Mouse (Mus musculus): ENCODE results near the gene Oat. TPM values are rescaled to one million over a fixed set of nuclear protein-coding genes. Genes with fewer than 3 reads are reported as not detected.

The Oat gene
- polyA plus RNA-seq, 1 experiment from 2014 or later, result 126 TPM

DNA sequence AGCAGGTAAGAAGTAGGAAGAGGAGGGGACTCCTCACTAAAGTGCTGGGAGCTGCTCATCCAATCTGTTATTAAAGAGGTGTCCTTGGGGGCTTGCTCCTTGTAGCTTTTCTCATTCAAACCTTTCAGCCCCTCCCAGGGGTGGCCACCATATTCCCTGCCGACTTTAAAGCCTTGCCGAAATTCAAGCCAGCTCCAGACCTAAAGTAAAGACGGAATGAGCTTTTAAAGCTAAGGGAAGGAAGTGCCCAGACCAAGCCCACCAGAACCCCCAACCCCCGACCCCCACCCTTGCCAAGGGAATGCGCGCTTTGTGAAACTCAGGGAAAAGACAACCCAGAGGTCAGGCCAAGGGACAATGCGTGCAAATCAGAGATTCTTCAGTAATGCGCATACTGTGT lies 24.7 kb upstream of the Oat start:
- peaks cover 42% of the 10 kb centered on the region for H3K4me1 ChIP-seq
- no peak for DNase-seq (ENCODE audit: low spot score)
- no peak overlapping the region for H3K4me3 ChIP-seq
- no peaks in the 10 kb centered on the region for H3K36me3 ChIP-seq
- WGBS, result 6% methylated on average over 8 of the region's 8 CpGs
- peaks cover 98% of the 10 kb centered on the region for H3K27me3 ChIP-seq (ENCODE audit: low read depth, poor library complexity, severe bottlenecking)
- no peaks in the 10 kb centered on the region for H3K9me3 ChIP-seq (replicated peaks)
- no peak overlapping the region for H3K27ac ChIP-seq

DNA sequence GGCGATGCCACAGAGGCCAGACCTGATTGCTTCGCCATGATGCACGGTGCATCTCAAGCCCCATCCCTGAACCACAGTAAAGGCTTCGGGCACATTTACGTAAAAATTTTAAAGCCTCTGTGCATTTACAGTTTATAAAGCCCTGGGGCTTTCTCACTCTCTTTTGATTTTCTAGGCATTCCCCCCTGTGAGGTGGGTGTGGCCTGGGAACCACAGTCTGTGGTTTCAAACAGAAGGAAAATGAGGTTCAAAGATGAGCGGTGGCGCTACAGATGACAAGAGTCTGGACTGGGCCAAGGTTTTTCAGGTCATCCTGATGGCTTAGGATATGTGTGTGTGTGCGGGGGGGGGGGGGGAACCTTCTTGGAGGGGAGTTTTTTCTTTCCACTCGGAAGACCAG lies 23.8 kb upstream of the Oat start:
- WGBS, result 3% methylated on average over 9 of the region's 9 CpGs
- no peaks in the 10 kb centered on the region for H3K36me3 ChIP-seq
- peaks cover 99% of the 10 kb centered on the region for H3K27me3 ChIP-seq (ENCODE audit: low read depth, poor library complexity, severe bottlenecking)
- peaks cover 42% of the 10 kb centered on the region for H3K4me1 ChIP-seq
- H3K4me3 ChIP-seq, result peak overlapping the region; percentile 55
- no peak overlapping the region for H3K27ac ChIP-seq
- H3K9me3 ChIP-seq (replicated peaks), result no peaks in the 10 kb centered on the region
- no peak for DNase-seq (ENCODE audit: low spot score)

DNA sequence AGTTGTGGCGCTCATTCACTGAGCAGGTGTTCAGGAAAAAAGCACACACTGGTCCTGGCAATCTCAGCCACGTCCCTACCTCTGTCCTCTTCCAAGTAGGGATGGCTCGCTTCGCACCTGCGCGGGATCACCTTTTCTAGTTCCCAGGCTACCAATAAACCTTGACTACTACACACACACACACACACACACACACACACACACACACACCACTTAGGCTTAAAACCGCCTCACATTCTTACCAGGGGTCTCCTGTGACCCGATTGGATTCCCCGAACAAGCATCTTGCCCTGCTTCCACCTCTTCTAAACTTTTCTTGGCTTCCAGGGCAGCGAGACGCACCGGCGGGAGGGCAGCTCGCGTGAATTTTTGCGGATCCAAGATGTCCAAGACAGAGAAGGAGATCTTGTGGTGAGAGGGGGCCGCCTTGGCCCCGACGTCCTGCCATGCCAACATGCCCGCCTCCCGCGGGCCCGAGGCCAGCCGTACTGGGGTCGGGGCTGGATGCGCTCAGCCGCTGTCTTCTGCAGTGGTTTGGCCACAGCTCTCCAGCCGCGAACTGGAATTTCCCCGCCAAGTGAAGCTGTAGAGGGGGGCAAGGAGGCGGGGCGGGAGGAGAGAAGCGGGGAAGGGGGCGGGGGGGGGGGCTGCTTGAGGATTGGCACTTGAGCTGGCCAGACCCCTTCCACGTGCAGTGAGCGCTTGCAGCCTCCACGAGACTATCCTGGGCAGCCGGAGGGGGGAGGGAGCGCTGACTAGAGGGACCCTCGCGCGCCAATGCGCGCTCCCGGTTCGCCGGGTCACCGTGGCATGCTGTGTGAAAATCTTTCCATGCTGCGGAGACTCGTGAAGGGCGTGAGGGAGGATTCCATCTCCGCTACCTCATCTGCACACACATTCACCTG lies 23.1 kb upstream of the Oat start, which contains the start of gene Nkx1-2:
Gene Nkx1-2 (minus strand): TSS at position 567 of the 905 bp plus-strand sequence.
- H3K9me3 ChIP-seq (replicated peaks), result no peaks in the 10 kb centered on the region
- peaks cover 99% of the 10 kb centered on the region for H3K27me3 ChIP-seq (ENCODE audit: low read depth, poor library complexity, severe bottlenecking)
- no peak within 1 kb of the TSS for H3K27ac ChIP-seq
- H3K36me3 ChIP-seq, result no peaks in the 10 kb centered on the region
- peak; percentile 65 for DNase-seq (ENCODE audit: low spot score)
- H3K4me1 ChIP-seq, result peaks cover 42% of the 10 kb centered on the region
- WGBS, result under 1% methylated on average over 52 of the region's 52 CpGs
- peak within 1 kb of the TSS; percentile 55 for H3K4me3 ChIP-seq

DNA sequence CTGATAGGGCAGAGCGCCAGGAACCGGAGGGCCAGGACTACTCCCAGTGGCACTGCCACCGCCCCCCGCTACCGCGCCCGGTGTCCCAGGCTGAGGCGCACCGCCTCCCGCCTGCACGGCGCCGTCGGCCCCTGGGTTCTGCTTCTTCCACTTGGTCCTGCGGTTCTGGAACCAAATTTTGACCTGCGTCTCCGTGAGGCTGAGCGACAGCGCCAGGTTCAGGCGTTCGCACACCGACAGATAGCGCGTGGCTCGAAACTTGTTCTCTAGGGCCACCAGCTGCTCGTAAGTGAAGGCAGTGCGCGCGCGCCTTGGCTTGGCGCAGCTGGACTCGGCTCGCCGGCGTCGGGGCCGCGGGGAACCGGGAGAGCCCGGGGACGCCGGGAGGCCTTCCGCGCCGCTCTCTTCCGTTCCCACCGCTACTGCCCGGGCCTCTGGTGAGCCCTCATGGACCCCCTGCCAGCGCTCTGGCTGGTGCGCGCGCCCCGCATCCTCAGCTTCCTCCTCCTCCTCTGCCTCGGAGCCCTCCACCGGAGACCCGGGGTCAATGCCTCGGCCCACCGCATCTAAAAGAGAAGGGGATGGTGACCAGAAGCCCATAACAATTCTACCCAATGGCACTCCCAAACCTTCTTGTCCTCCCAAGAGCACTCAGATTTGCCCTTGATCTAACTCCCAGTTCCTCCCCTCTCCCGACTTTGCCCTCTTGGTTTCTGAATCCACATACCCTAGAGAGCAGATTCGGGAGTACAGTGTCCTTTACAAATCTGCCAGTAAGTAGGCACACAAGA lies 21.2 kb upstream of the Oat start:
- Histone ChIP-seq H3K27ac (no peak overlapping the region), H3K36me3 (no peaks in the 10 kb centered on the region), H3K27me3 (ENCODE audit: low read depth, poor library complexity, severe bottlenecking) (peaks cover 91% of the 10 kb centered on the region), H3K9me3 (replicated peaks) (no peaks in the 10 kb centered on the region), H3K4me3 (peak overlapping the region; percentile 56), H3K4me1 (peaks cover 42% of the 10 kb centered on the region)
- under 1% methylated on average over 60 of the region's 60 CpGs for WGBS
- DNase-seq (ENCODE audit: low spot score), result peak; percentile 66

DNA sequence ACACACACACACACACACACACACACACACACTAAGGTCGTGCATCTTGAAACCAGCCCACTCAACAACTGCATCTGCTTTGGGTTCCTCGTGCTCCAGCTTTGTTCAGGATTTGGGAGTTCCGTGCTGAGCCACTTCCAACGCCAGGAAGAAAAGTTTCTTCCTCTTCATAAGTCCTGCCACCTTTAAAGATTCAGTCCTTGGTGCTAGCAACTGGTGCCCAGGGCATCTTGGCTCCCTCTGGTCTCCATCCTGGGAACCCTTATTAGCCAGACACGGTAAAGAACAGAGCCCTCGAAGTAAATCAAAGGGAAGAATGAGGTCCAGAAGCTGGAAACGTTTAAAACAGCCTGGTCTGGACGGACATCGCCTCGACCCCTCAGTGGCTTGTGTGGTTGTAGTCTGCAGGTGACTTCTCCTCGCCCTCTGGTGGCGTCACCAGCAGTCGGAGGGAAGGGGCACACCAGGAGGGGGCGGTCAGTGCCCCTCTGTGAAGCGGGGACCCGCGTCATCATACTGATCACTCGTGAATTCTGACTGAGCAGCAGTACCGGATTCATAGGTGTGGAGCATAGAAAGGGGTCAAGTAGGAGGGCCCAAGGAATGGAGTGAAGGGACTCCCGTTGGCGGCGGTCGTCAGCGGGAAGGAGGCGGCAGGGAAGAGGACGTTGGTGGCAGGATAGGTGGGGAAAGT lies 20.5 kb upstream of the Oat start:
- H3K27me3 ChIP-seq (ENCODE audit: low read depth, poor library complexity, severe bottlenecking), result peaks cover 83% of the 10 kb centered on the region
- H3K9me3 ChIP-seq (replicated peaks), result no peaks in the 10 kb centered on the region
- no peak for DNase-seq (ENCODE audit: low spot score)
- no peaks in the 10 kb centered on the region for H3K36me3 ChIP-seq
- H3K27ac ChIP-seq, result no peak overlapping the region
- WGBS, result 8% methylated on average over 26 of the region's 26 CpGs
- peaks cover 42% of the 10 kb centered on the region for H3K4me1 ChIP-seq
- peak overlapping the region; percentile 56 for H3K4me3 ChIP-seq

DNA sequence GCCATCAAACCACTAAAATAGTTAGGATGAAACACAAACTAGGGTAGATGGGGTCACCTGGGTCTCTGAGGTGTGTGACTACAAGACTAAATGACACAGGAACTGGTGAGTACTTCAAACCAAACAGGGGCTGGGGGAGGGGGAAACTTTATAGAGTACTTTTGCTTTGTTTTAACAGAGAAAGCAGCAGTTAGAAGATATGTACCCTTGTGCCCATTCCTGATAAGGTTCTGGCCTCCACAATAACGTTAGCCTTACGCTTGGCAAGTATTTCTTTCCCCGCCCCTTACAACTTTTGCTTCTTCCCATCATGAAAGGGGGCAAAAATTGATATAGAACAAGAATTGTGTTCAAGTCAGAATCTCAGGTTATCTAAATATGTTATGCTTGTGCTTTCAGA lies 19.6 kb upstream of the Oat start:
- no peaks in the 10 kb centered on the region for H3K36me3 ChIP-seq
- WGBS, result 88% methylated on average over 3 of the region's 3 CpGs
- no peak overlapping the region for H3K4me3 ChIP-seq
- DNase-seq (ENCODE audit: low spot score), result no peak
- peaks cover 80% of the 10 kb centered on the region for H3K27me3 ChIP-seq (ENCODE audit: low read depth, poor library complexity, severe bottlenecking)
- H3K27ac ChIP-seq, result no peak overlapping the region
- peaks cover 39% of the 10 kb centered on the region for H3K4me1 ChIP-seq
- H3K9me3 ChIP-seq (replicated peaks), result no peaks in the 10 kb centered on the region

DNA sequence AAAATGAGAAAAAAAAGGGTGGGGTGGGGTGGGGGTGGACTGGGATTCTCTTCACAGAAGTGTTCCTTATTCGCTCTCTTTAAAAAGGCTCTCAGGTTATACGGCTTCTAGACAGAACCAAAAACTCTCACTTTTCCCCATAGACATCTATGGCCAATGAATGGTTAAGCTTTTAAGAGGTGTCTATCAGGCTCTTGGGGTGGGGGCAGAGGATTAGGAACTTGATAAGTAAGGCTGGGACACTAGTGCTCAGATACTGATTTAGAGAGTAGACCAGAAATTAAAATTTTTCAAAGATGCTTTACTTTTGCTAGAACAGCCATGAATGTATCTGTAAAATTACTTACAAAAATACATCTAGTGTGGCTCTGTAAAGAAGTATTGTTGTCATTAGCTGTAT lies 18.1 kb upstream of the Oat start:
- no peak for DNase-seq (ENCODE audit: low spot score)
- Histone ChIP-seq H3K9me3 (replicated peaks) (no peaks in the 10 kb centered on the region), H3K4me1 (peaks cover 25% of the 10 kb centered on the region), H3K36me3 (no peaks in the 10 kb centered on the region), H3K27ac (no peak overlapping the region), H3K4me3 (no peak overlapping the region), H3K27me3 (ENCODE audit: low read depth, poor library complexity, severe bottlenecking) (peaks cover 65% of the 10 kb centered on the region)
- WGBS, result 92% methylated on average over 2 of the region's 2 CpGs

DNA sequence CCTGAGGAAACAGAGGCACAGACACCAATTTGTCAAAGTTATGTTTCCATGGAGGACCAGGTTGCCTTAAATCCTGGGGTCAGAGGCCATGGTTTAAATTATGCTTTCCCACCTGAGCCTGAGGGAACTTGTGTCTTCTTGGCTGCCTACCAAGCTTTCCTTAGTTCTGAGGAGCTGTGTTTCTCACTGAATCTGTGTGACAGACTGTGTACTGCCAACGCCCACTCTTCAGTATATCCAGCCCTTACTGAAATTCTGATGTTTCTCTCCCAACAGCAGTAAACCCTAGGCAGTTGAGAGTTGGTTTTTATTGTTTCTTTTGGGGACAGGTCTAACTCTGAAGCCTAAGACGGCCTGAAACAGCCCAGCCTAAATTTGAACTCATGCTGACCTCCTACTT lies 17.6 kb upstream of the Oat start:
- 70% methylated on average over 2 of the region's 2 CpGs for WGBS
- H3K36me3 ChIP-seq, result no peaks in the 10 kb centered on the region
- peaks cover 20% of the 10 kb centered on the region for H3K4me1 ChIP-seq
- H3K27me3 ChIP-seq (ENCODE audit: low read depth, poor library complexity, severe bottlenecking), result peaks cover 60% of the 10 kb centered on the region
- no peak overlapping the region for H3K4me3 ChIP-seq
- H3K9me3 ChIP-seq (replicated peaks), result no peaks in the 10 kb centered on the region
- no peak overlapping the region for H3K27ac ChIP-seq
- no peak for DNase-seq (ENCODE audit: low spot score)

DNA sequence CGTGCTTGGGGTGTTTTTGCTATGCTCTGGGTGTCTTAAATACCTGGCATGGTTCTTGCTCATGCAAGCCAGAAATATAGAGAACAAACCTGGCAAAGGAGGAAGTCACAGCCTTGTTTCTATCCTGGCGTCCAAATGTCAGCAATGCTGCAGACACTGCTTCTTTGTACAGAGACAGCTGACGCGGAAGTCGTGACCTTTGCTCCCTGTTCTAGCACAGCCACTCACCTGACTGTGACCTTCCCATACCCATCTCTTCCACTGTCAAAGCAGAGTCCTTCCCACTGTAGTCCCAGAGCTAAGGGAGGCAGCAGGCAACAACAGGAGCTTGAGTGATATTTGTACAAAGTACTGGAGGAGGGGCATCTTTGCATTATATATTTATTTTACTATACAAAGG lies 13.4 kb upstream of the Oat start:
- Histone ChIP-seq H3K36me3 (no peaks in the 10 kb centered on the region), H3K4me1 (no peaks in the 10 kb centered on the region)

DNA sequence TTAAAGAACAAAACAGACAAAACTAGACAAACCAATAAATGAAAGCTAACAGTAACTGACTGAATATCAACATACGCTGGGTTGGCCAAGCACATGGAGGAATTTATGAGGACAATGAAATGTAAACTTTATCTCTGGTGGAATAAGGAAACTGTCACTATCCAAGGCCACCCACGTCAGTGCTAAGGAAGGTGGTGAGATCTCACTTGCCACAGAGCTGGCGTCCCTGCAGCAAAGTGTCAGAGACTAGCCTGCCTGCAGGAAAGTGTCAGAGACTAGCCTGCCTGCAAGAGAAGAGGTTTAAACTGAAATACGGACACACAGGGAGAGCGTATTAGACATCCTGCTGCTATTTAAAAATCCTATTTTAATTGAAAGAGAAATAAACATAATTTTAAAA lies 11.0 kb upstream of the Oat start:
- Histone ChIP-seq H3K36me3 (no peaks in the 10 kb centered on the region), H3K9me3 (replicated peaks) (no peaks in the 10 kb centered on the region), H3K4me3 (no peak overlapping the region), H3K27ac (no peak overlapping the region), H3K4me1 (no peaks in the 10 kb centered on the region), H3K27me3 (ENCODE audit: low read depth, poor library complexity, severe bottlenecking) (0 out of 2 replicates have a peak, but pooled peaks cover 6% of the 10 kb centered on the region)
- 62% methylated on average over 5 of the region's 5 CpGs for WGBS
- DNase-seq (ENCODE audit: low spot score), result no peak

More for the DNA sequence above, 13.4 kb upstream of the Oat start:
- Histone ChIP-seq H3K4me3 (no peak overlapping the region), H3K9me3 (replicated peaks) (no peaks in the 10 kb centered on the region), H3K27me3 (ENCODE audit: low read depth, poor library complexity, severe bottlenecking) (peaks cover 18% of the 10 kb centered on the region), H3K27ac (no peak overlapping the region)
- WGBS, result 63% methylated on average over 5 of the region's 5 CpGs
- DNase-seq (ENCODE audit: low spot score), result no peak

DNA sequence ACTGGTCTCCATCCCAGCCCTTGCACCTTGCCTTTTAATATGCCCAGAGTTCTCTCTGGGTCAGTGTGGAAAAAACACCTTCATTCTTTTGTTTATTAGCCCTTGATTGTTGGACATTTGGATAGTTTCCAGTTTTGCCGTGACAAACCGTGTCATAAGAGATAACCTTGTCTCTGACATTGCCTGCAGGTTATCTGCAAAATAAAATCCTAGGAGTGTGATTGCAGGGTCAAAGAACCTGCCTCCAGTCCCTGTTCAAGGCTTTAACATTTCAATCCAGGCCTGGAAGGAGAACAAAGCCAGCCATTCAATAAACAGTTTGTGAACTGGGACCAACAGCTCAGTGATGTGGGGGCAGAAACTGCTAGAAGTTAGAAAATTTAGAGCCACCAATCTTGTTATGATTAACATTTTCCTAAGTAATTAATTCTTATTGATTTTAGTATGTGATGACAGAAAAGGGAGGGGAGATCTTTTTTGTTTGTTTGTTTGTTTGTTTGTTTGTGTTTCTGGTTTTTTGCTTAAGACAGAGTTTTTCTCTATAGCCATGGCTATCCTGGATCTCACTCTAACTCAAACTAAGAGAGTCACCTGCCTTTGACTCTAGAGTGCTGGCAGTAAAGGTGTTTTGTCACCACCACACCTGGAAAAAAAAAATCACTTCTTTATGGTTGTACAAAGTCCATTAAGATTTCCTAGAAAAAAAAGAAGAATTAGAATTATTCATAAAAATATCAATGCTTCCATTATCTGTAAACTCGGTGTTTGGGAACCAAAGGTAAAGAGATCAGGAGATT lies 9.7 kb upstream of the Oat start:
- no peaks in the 10 kb centered on the region for H3K4me1 ChIP-seq
- no peak overlapping the region for H3K27ac ChIP-seq
- WGBS, result 77% methylated on average over 3 of the region's 3 CpGs
- H3K4me3 ChIP-seq, result no peak overlapping the region
- H3K36me3 ChIP-seq, result no peaks in the 10 kb centered on the region
- no peaks in the 10 kb centered on the region for H3K9me3 ChIP-seq (replicated peaks)
- H3K27me3 ChIP-seq (ENCODE audit: low read depth, poor library complexity, severe bottlenecking), result 0 out of 2 replicates have a peak, but pooled peaks cover under 1% of the 10 kb centered on the region
- DNase-seq (ENCODE audit: low spot score), result no peak

DNA sequence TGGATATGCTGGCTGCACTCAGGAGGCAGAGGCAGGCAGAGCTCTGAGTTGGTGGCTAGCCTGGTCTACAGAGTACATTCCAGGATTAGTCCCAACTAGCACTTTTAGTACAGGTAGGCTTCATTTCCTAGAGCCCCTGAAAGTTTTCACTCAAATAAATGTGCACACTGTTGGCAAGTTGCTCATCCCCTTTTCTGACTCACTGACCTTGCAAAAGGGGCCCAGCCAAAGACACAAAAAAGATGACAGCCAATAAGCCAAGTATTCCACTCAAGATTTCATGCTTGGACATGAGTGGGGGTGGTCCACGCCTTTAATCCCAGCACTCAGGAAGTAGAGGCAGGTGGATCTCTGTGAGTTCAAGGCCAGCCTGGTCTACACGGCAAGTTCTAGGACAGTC lies 5.2 kb upstream of the Oat start:
- Histone ChIP-seq H3K4me1 (peaks cover 4% of the 10 kb centered on the region), H3K4me3 (no peak overlapping the region), H3K27ac (no peak overlapping the region), H3K27me3 (ENCODE audit: low read depth, poor library complexity, severe bottlenecking) (peaks cover 21% of the 10 kb centered on the region), H3K9me3 (replicated peaks) (no peaks in the 10 kb centered on the region), H3K36me3 (no peaks in the 10 kb centered on the region)
- WGBS, result 94% methylated on average over 2 of the region's 2 CpGs
- DNase-seq (ENCODE audit: low spot score), result no peak
